Mouse (Mus musculus) midbrain, embryonic 15.5 days (tissue): ENCODE measurements around the gene Trip11. TPM values are rescaled to one million over a fixed set of nuclear protein-coding genes. Genes with fewer than 3 reads are reported as not detected.

ENCODE experiments used
- ATAC-seq: fragments of 200-750 bp; cut with Nextera tagmentation; replicated peaks from 2 replicates; pipeline ENCODE4 v1.8.0; 2017; ENCODE audit warnings: moderate TSS enrichment
- H3K27ac ChIP-seq: fragments of 300-500 bp; sonication (generic); 2 replicates; pipeline ENCODE4 v1.5.1; 2015; ENCODE audit warnings: mild to moderate bottlenecking, inconsistent platforms
- H3K27me3 ChIP-seq: fragments of 300-500 bp; sonication (generic); replicated peaks from 2 replicates; pipeline ENCODE4 v1.6.1; 2015; ENCODE audit warnings: inconsistent platforms
- H3K36me3 ChIP-seq: fragments of 300-500 bp; sonication (generic); replicated peaks from 2 replicates; pipeline ENCODE4 v1.6.1; 2015; ENCODE audit warnings: inconsistent platforms
- H3K4me1 ChIP-seq: fragments of 300-500 bp; sonication (generic); 2 replicates; pipeline ENCODE4 v1.6.1; 2015; ENCODE audit warnings: inconsistent platforms
- H3K4me2 ChIP-seq: fragments of 300-500 bp; sonication (generic); 2 replicates; pipeline ENCODE4 v1.6.1; 2015; ENCODE audit warnings: inconsistent platforms, mild to moderate bottlenecking, moderate library complexity
- H3K4me3 ChIP-seq: fragments of 300-500 bp; sonication (generic); 2 replicates; pipeline ENCODE4 v1.5.1; 2015; ENCODE audit warnings: mild to moderate bottlenecking, inconsistent platforms
- H3K9ac ChIP-seq: fragments of 300-500 bp; sonication (generic); 2 replicates; pipeline ENCODE4 v1.6.1; 2015; ENCODE audit warnings: mild to moderate bottlenecking, inconsistent platforms
- H3K9me3 ChIP-seq: fragments of 300-500 bp; sonication (generic); 2 replicates; pipeline ENCODE4 v1.6.1; 2016; ENCODE audit warnings: inconsistent platforms
- WGBS: fragments of 180-500 bp; shearing (Covaris S2); methylation state at CpG from one replicate; pipeline ENCODE4 v1.1.7; 2015; ENCODE audit warnings: mixed read lengths; 5-methylcytosine and 5-hydroxymethylcytosine counted together
- polyA plus RNA-seq: library from polyadenylated mRNA; unstranded; fragments of >200 nt; fragmentation: Nextera tagmentation; extraction: Ambion mirVana; gene quantifications from 2 replicates; pipeline ENCODE4 v1.2.1, GENCODE M21; 2015

The Trip11 gene
- polyA plus RNA-seq, 1 experiment from 2014 or later = 26.5 TPM

- H3K9me3 ChIP-seq = no peaks in the 10 kb centered on the region
- H3K27ac ChIP-seq = no peak overlapping the region
- H3K36me3 ChIP-seq = peaks cover 29% of the 10 kb centered on the region
- no peak overlapping the region for H3K9ac ChIP-seq
- no peaks in the 10 kb centered on the region for H3K27me3 ChIP-seq
- H3K4me1 ChIP-seq = no peaks in the 10 kb centered on the region
- no peak overlapping the region for H3K4me2 ChIP-seq
- ATAC-seq = no peak
- no peak overlapping the region for H3K4me3 ChIP-seq
- WGBS = 83% methylated on average over 5 of the region's 5 CpGs
Measured at GRCm38 (mm10) chr12:101891066-101891465, 22.0 kb downstream of the Trip11 start.

- Histone ChIP-seq H3K4me3 (no peak overlapping the region), H3K9me3 (no peaks in the 10 kb centered on the region), H3K27me3 (no peaks in the 10 kb centered on the region), H3K9ac (no peak overlapping the region), H3K27ac (no peak overlapping the region), H3K4me1 (no peaks in the 10 kb centered on the region), H3K36me3 (peaks cover 34% of the 10 kb centered on the region), H3K4me2 (no peak overlapping the region)
- 97% methylated on average over 3 of the region's 3 CpGs for WGBS
- ATAC-seq = no peak
Measured at GRCm38 (mm10) chr12:101889351-101889750, 23.7 kb downstream of the Trip11 start.

GRCm38 (mm10) chr12:101888312-101888711, 24.8 kb downstream of the Trip11 start:
- H3K4me3 ChIP-seq = no peak overlapping the region
- H3K4me1 ChIP-seq = no peaks in the 10 kb centered on the region
- no peak overlapping the region for H3K4me2 ChIP-seq
- no peak overlapping the region for H3K9ac ChIP-seq
- no peak overlapping the region for H3K27ac ChIP-seq
- 93% methylated on average over 2 of the region's 2 CpGs for WGBS
- H3K27me3 ChIP-seq = no peaks in the 10 kb centered on the region
- no peak for ATAC-seq
- peaks cover 30% of the 10 kb centered on the region for H3K36me3 ChIP-seq
- no peaks in the 10 kb centered on the region for H3K9me3 ChIP-seq

GRCm38 (mm10) chr12:101884926-101885325, 28.1 kb downstream of the Trip11 start:
- Histone ChIP-seq H3K4me2 (no peak overlapping the region), H3K27me3 (no peaks in the 10 kb centered on the region), H3K4me3 (no peak overlapping the region), H3K27ac (no peak overlapping the region), H3K9ac (no peak overlapping the region), H3K36me3 (peaks cover 13% of the 10 kb centered on the region; the same call in 1 of the 2 replicates), H3K4me1 (no peaks in the 10 kb centered on the region), H3K9me3 (no peaks in the 10 kb centered on the region)
- WGBS = 94% methylated on average over 7 of the region's 7 CpGs
- ATAC-seq = no peak

- H3K4me3 ChIP-seq = no peak overlapping the region
- no peak for ATAC-seq
- no peaks in the 10 kb centered on the region for H3K4me1 ChIP-seq
- no peak overlapping the region for H3K9ac ChIP-seq
- no peak overlapping the region for H3K27ac ChIP-seq
- H3K4me2 ChIP-seq = no peak overlapping the region
- H3K36me3 ChIP-seq = peaks cover 14% of the 10 kb centered on the region; the same call in 1 of the 2 replicates
- WGBS = 95% methylated on average over 2 of the region's 2 CpGs
- H3K9me3 ChIP-seq = no peaks in the 10 kb centered on the region
- no peaks in the 10 kb centered on the region for H3K27me3 ChIP-seq
Measured at GRCm38 (mm10) chr12:101876374-101876773, 36.7 kb downstream of the Trip11 start.

- H3K36me3 ChIP-seq = peaks cover 14% of the 10 kb centered on the region; the same call in 1 of the 2 replicates
- no peaks in the 10 kb centered on the region for H3K4me1 ChIP-seq
- H3K4me3 ChIP-seq = no peak overlapping the region
- H3K27me3 ChIP-seq = no peaks in the 10 kb centered on the region
- no peak overlapping the region for H3K9ac ChIP-seq
- no peak; the same call in 1 of the 2 replicates for ATAC-seq
- 44% methylated on average over 1 of the region's 1 CpGs for WGBS
- no peak overlapping the region for H3K27ac ChIP-seq
- no peak overlapping the region for H3K4me2 ChIP-seq
- H3K9me3 ChIP-seq = no peaks in the 10 kb centered on the region
Measured at GRCm38 (mm10) chr12:101875107-101875506, 38.0 kb downstream of the Trip11 start.

- H3K4me2 ChIP-seq = no peak overlapping the region
- no peak overlapping the region for H3K27ac ChIP-seq
- H3K9me3 ChIP-seq = no peaks in the 10 kb centered on the region
- H3K4me1 ChIP-seq = no peaks in the 10 kb centered on the region
- no peak overlapping the region for H3K9ac ChIP-seq
- ATAC-seq = no peak
- WGBS = 84% methylated on average over 10 of the region's 10 CpGs
- H3K4me3 ChIP-seq = no peak overlapping the region
- H3K36me3 ChIP-seq = peaks cover 8% of the 10 kb centered on the region; the same call in 1 of the 2 replicates
- no peaks in the 10 kb centered on the region for H3K27me3 ChIP-seq
Measured at GRCm38 (mm10) chr12:101862286-101862964, 50.6 kb downstream of the Trip11 start.

- H3K4me1 ChIP-seq = no peaks in the 10 kb centered on the region
- 100% methylated on average over 1 of the region's 1 CpGs for WGBS
- H3K9me3 ChIP-seq = no peaks in the 10 kb centered on the region
- H3K4me2 ChIP-seq = no peak overlapping the region
- H3K36me3 ChIP-seq = peaks cover 5% of the 10 kb centered on the region; the same call in 1 of the 2 replicates
- H3K9ac ChIP-seq = no peak overlapping the region
- H3K27me3 ChIP-seq = no peaks in the 10 kb centered on the region
- H3K27ac ChIP-seq = no peak overlapping the region
- H3K4me3 ChIP-seq = no peak overlapping the region
- no peak for ATAC-seq
Measured at GRCm38 (mm10) chr12:101860256-101860655, 52.8 kb downstream of the Trip11 start.

- Histone ChIP-seq H3K27me3 (no peaks in the 10 kb centered on the region), H3K4me2 (no peak overlapping the region), H3K4me1 (no peaks in the 10 kb centered on the region), H3K9ac (no peak overlapping the region), H3K27ac (no peak overlapping the region), H3K4me3 (no peak overlapping the region), H3K36me3 (peaks cover 5% of the 10 kb centered on the region; the same call in 1 of the 2 replicates), H3K9me3 (no peaks in the 10 kb centered on the region)
- no peak for ATAC-seq
- 93% methylated on average over 5 of the region's 5 CpGs for WGBS
Measured at GRCm38 (mm10) chr12:101858011-101858410, 55.1 kb downstream of the Trip11 start.

- no peak for ATAC-seq
- no peak overlapping the region for H3K4me3 ChIP-seq
Measured at GRCm38 (mm10) chr12:101854336-101854735, 58.7 kb downstream of the Trip11 start.

GRCm38 (mm10) chr12:101851846-101852564, 61.1 kb downstream of the Trip11 start:
- Histone ChIP-seq H3K4me3 (no peak overlapping the region), H3K9ac (no peak overlapping the region), H3K4me2 (no peak overlapping the region), H3K27me3 (no peaks in the 10 kb centered on the region), H3K27ac (no peak overlapping the region), H3K9me3 (no peaks in the 10 kb centered on the region), H3K36me3 (no peaks in the 10 kb centered on the region), H3K4me1 (no peaks in the 10 kb centered on the region)
- 95% methylated on average over 7 of the region's 7 CpGs for WGBS
- no peak for ATAC-seq

More at GRCm38 (mm10) chr12:101854336-101854735, 58.7 kb downstream of the Trip11 start:
- H3K36me3 ChIP-seq = no peaks in the 10 kb centered on the region
- H3K4me1 ChIP-seq = no peaks in the 10 kb centered on the region
- 95% methylated on average over 11 of the region's 11 CpGs for WGBS
- no peaks in the 10 kb centered on the region for H3K9me3 ChIP-seq
- H3K9ac ChIP-seq = no peak overlapping the region
- no peaks in the 10 kb centered on the region for H3K27me3 ChIP-seq
- H3K4me2 ChIP-seq = no peak overlapping the region
- no peak overlapping the region for H3K27ac ChIP-seq

GRCm38 (mm10) chr12:101851314-101851713, 61.8 kb downstream of the Trip11 start:
- no peaks in the 10 kb centered on the region for H3K9me3 ChIP-seq
- H3K27me3 ChIP-seq = no peaks in the 10 kb centered on the region
- no peak overlapping the region for H3K4me2 ChIP-seq
- ATAC-seq = no peak
- 89% methylated on average over 9 of the region's 9 CpGs for WGBS
- no peak overlapping the region for H3K27ac ChIP-seq
- H3K4me3 ChIP-seq = no peak overlapping the region
- H3K4me1 ChIP-seq = no peaks in the 10 kb centered on the region
- H3K9ac ChIP-seq = no peak overlapping the region
- H3K36me3 ChIP-seq = 0 out of 2 replicates have a peak, but pooled peaks cover 4% of the 10 kb centered on the region
